Mouse (Mus musculus): Measurements from ENCODE around the gene Map3k13. TPM values are rescaled to one million over a fixed set of nuclear protein-coding genes. Genes with fewer than 3 reads are reported as not detected.

Map3k13 gene
- polyA plus RNA-seq, 1 experiment: 0.12 TPM

DNA sequence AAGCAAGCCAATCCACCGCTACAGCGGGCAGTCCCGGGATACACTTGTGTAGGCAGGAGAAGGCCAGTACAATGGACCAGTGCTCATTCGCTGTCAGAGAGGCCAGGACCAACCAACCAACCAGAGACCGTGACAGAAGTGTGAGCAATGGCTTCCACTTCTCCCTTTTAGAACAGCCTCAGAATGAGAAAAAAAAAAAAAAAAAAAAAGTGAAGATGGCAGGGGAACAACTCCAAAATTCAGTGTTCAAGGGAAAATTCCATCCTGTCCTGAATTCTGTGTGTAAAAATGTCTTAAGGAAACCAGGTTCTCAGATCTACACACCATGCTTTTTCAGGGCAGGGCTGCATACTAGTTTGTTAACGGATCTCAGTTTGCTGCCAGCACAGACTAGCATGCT, 43.5 kb downstream of the Map3k13 start:
- no peaks in the 10 kb centered on the region for H3K36me3 ChIP-seq (ENCODE audit: control insufficient read depth, insufficient read depth)
- no peaks in the 10 kb centered on the region for H3K79me2 ChIP-seq (ENCODE audit: control insufficient read depth, insufficient read depth)
- no peaks in the 10 kb centered on the region for H3K79me3 ChIP-seq (ENCODE audit: low read depth)
- TF ChIP-seq CTCF (IDR thresholded peaks at IDR 0.05; ENCODE audit: control insufficient read depth, insufficient read depth, insufficient read length) (no peak), MYOD1 (IDR thresholded peaks at IDR 0.05; ENCODE audit: control insufficient read depth, insufficient read length, low read depth) (no peak), MAX (IDR thresholded peaks at IDR 0.05) (no peak), FOSL1 (IDR thresholded peaks at IDR 0.05; ENCODE audit: insufficient read depth, low read length, poor library complexity, severe bottlenecking) (no peak), USF1 (IDR thresholded peaks at IDR 0.05; ENCODE audit: low read depth) (no peak), CEBPB (IDR thresholded peaks at IDR 0.05; ENCODE audit: low read depth) (no peak), MYOG (IDR thresholded peaks at IDR 0.05; ENCODE audit: control insufficient read depth, extremely low read depth, insufficient read length) (no peak)
- H3K4me3 ChIP-seq (ENCODE audit: insufficient read depth, poor library complexity, severe bottlenecking): no peak overlapping the region
- no peaks in the 10 kb centered on the region for H3K27me3 ChIP-seq (ENCODE audit: control insufficient read depth, insufficient read depth, insufficient read length)
- no peak overlapping the region for H3ac ChIP-seq (ENCODE audit: control insufficient read depth, insufficient read length, low read depth)

DNA sequence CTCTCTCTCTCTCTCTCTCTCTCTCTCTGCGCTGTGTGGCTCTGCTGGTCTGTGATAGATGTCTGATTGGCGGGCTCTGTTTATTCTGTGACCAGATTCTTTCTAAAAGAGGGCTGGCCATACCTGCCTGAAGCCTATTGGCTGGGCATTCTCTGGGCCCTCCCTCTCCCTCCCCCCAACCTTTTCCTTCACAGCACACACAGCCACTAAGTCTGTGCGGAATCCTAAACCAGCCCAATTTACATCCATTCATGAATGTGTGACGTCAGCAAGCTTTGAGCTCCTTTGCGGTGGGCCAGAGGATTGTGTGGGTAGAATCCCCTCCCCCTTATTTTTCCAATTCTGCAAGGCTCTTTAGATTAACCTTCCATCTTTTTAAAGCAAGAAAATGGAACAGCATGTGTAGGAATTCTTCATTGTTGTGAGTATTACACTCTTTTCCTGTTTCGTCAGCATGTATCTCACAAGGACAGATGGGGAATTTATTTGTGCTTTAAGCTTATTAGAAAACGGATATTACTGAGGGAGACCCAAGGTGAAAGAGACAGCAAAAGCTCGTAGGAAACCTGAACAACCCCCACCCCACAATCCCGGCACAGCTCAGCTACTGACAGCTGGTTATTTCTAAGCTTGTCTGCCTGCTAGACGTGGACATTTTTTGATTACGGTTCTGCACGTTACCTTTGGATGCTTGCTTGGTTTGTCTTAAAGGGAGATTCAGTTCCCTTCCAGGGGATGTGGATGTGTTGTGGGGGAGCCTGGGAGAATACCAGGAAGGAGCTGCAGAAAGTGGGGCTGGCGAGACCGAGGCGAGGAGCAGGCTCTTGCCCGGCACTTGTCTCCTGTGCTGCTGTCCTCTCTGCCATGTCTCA, 51.9 kb downstream of the Map3k13 start:
- H3K27me3 ChIP-seq (ENCODE audit: control insufficient read depth, insufficient read depth, insufficient read length): no peaks in the 10 kb centered on the region
- H3K79me2 ChIP-seq (ENCODE audit: control insufficient read depth, insufficient read depth): no peaks in the 10 kb centered on the region
- no peaks in the 10 kb centered on the region for H3K36me3 ChIP-seq (ENCODE audit: control insufficient read depth, insufficient read depth)
- TF ChIP-seq MYOD1 (IDR thresholded peaks at IDR 0.05; ENCODE audit: control insufficient read depth, insufficient read length, low read depth) (no peak), MYOG (IDR thresholded peaks at IDR 0.05; ENCODE audit: control insufficient read depth, extremely low read depth, insufficient read length) (no peak), USF1 (IDR thresholded peaks at IDR 0.05; ENCODE audit: low read depth) (no peak), MAX (IDR thresholded peaks at IDR 0.05) (no peak), CTCF (IDR thresholded peaks at IDR 0.05; ENCODE audit: control insufficient read depth, insufficient read depth, insufficient read length) (no peak), FOSL1 (IDR thresholded peaks at IDR 0.05; ENCODE audit: insufficient read depth, low read length, poor library complexity, severe bottlenecking) (no peak), CEBPB (IDR thresholded peaks at IDR 0.05; ENCODE audit: low read depth) (no peak)
- H3K79me3 ChIP-seq (ENCODE audit: low read depth): no peaks in the 10 kb centered on the region
- peak overlapping the region; percentile 6 for H3K4me3 ChIP-seq (ENCODE audit: insufficient read depth, poor library complexity, severe bottlenecking)
- peak overlapping the region; percentile 53 for H3ac ChIP-seq (ENCODE audit: control insufficient read depth, insufficient read length, low read depth)

- H3K36me3 ChIP-seq (ENCODE audit: control insufficient read depth, insufficient read depth): no peaks in the 10 kb centered on the region
- H3K27me3 ChIP-seq (ENCODE audit: control insufficient read depth, insufficient read depth, insufficient read length): no peaks in the 10 kb centered on the region
- no peak overlapping the region for H3ac ChIP-seq (ENCODE audit: control insufficient read depth, insufficient read length, low read depth)
- H3K4me3 ChIP-seq (ENCODE audit: insufficient read depth, poor library complexity, severe bottlenecking): no peak overlapping the region
- H3K79me2 ChIP-seq (ENCODE audit: control insufficient read depth, insufficient read depth): no peaks in the 10 kb centered on the region
- TF ChIP-seq CEBPB (IDR thresholded peaks at IDR 0.05; ENCODE audit: low read depth): no peak
- no peak for TF ChIP-seq FOSL1 (IDR thresholded peaks at IDR 0.05; ENCODE audit: insufficient read depth, low read length, poor library complexity, severe bottlenecking)
- no peak for TF ChIP-seq MAX (IDR thresholded peaks at IDR 0.05)
- no peak for TF ChIP-seq MYOG (IDR thresholded peaks at IDR 0.05; ENCODE audit: control insufficient read depth, extremely low read depth, insufficient read length)
- no peak for TF ChIP-seq USF1 (IDR thresholded peaks at IDR 0.05; ENCODE audit: low read depth)
- TF ChIP-seq CTCF (IDR thresholded peaks at IDR 0.05; ENCODE audit: control insufficient read depth, insufficient read depth, insufficient read length): no peak
- no peak for TF ChIP-seq MYOD1 (IDR thresholded peaks at IDR 0.05; ENCODE audit: control insufficient read depth, insufficient read length, low read depth)
- H3K79me3 ChIP-seq (ENCODE audit: low read depth): no peaks in the 10 kb centered on the region
Measured at GRCm38 (mm10) chr16:21848444-21848843, 54.3 kb downstream of the Map3k13 start.

DNA sequence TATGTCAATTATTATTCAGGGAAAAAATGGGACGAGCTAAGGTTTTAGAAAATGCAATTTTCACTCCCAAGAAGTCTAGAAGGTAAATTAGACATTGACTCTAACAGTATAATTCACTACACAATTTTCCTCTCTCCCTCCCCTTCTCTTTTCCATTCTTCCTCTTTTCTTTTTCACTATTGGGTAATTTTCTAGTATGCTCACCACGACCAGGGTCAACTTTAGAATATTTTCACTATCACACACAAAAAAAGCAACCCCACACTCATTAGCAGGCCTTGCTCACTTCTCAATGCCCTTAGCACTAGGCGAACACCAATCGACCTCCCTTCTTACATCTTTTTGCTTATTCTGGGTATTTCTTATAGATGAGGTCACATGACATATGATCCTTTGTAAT, 54.7 kb downstream of the Map3k13 start:
- Histone ChIP-seq H3ac (ENCODE audit: control insufficient read depth, insufficient read length, low read depth) (no peak overlapping the region), H3K36me3 (ENCODE audit: control insufficient read depth, insufficient read depth) (no peaks in the 10 kb centered on the region), H3K79me2 (ENCODE audit: control insufficient read depth, insufficient read depth) (no peaks in the 10 kb centered on the region), H3K4me3 (ENCODE audit: insufficient read depth, poor library complexity, severe bottlenecking) (no peak overlapping the region), H3K27me3 (ENCODE audit: control insufficient read depth, insufficient read depth, insufficient read length) (no peaks in the 10 kb centered on the region), H3K79me3 (ENCODE audit: low read depth) (no peaks in the 10 kb centered on the region)
- no peak for TF ChIP-seq MYOG (IDR thresholded peaks at IDR 0.05; ENCODE audit: control insufficient read depth, extremely low read depth, insufficient read length)
- TF ChIP-seq USF1 (IDR thresholded peaks at IDR 0.05; ENCODE audit: low read depth): no peak

DNA sequence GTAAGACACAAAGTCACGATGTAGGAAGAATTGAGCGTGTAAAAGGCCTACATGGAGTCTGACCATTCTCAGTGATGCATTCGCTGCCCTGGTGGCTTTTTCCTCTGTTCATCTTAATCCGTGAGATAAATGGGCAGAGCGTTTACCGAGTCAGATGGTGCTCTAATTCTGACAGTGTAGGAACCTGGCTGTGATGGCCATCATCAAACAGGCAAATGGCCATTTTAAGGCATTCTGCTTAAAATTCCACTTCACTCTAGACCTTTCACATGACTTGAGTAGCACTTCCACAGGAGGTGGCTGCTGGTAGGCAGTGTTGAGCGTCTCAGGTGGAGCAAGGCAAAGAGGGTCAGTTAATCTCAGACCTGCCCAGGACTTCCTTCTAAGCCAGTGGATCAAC, 58.2 kb downstream of the Map3k13 start:
- no peak for TF ChIP-seq CTCF (IDR thresholded peaks at IDR 0.05; ENCODE audit: control insufficient read depth, insufficient read depth, insufficient read length)
- Histone ChIP-seq H3K79me2 (ENCODE audit: control insufficient read depth, insufficient read depth) (no peaks in the 10 kb centered on the region), H3K4me3 (ENCODE audit: insufficient read depth, poor library complexity, severe bottlenecking) (no peak overlapping the region), H3K36me3 (ENCODE audit: control insufficient read depth, insufficient read depth) (no peaks in the 10 kb centered on the region), H3K27me3 (ENCODE audit: control insufficient read depth, insufficient read depth, insufficient read length) (no peaks in the 10 kb centered on the region), H3ac (ENCODE audit: control insufficient read depth, insufficient read length, low read depth) (no peak overlapping the region), H3K79me3 (ENCODE audit: low read depth) (no peaks in the 10 kb centered on the region)

GRCm38 (mm10) chr16:21853446-21853941, 59.3 kb downstream of the Map3k13 start:
- no peak overlapping the region for H3K4me3 ChIP-seq (ENCODE audit: insufficient read depth, poor library complexity, severe bottlenecking)
- H3K36me3 ChIP-seq (ENCODE audit: control insufficient read depth, insufficient read depth): no peaks in the 10 kb centered on the region
- TF ChIP-seq CEBPB (IDR thresholded peaks at IDR 0.05; ENCODE audit: low read depth) (no peak), USF1 (IDR thresholded peaks at IDR 0.05; ENCODE audit: low read depth) (no peak), MYOG (IDR thresholded peaks at IDR 0.05; ENCODE audit: control insufficient read depth, extremely low read depth, insufficient read length) (no peak), MAX (IDR thresholded peaks at IDR 0.05) (no peak), CTCF (IDR thresholded peaks at IDR 0.05; ENCODE audit: control insufficient read depth, insufficient read depth, insufficient read length) (no peak), MYOD1 (IDR thresholded peaks at IDR 0.05; ENCODE audit: control insufficient read depth, insufficient read length, low read depth) (no peak), FOSL1 (IDR thresholded peaks at IDR 0.05; ENCODE audit: insufficient read depth, low read length, poor library complexity, severe bottlenecking) (no peak)
- H3K79me2 ChIP-seq (ENCODE audit: control insufficient read depth, insufficient read depth): no peaks in the 10 kb centered on the region
- no peaks in the 10 kb centered on the region for H3K79me3 ChIP-seq (ENCODE audit: low read depth)
- H3ac ChIP-seq (ENCODE audit: control insufficient read depth, insufficient read length, low read depth): no peak overlapping the region
- no peaks in the 10 kb centered on the region for H3K27me3 ChIP-seq (ENCODE audit: control insufficient read depth, insufficient read depth, insufficient read length)
